Mouse (Mus musculus): Measurements from ENCODE around the gene Gm49358.

The Gm49358 gene

DNA sequence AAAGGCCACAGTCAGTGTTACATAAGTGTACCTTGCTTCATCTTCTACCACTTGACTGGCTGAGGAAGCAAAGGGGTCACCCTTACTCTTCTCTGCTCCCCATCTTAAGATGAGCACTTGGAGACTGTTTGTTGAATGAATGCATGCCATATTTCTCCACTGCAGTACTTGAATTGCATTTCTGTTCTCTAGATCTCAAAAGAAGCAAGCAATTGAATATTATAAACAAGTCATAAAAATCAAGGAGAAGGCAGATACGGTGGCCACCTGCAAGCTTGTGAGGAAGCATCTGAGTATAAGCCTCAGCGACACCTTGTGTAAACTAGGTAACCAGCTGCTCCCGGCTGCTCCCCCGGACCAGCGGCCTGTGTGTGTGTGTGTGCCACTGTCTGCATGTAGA lies at the start of gene Gm49358:
Gene Gm49358 (plus strand): TSS at position 301 of the 400 bp plus-strand sequence.
- DNase-seq (ENCODE audit: low spot score), result no peak

DNA sequence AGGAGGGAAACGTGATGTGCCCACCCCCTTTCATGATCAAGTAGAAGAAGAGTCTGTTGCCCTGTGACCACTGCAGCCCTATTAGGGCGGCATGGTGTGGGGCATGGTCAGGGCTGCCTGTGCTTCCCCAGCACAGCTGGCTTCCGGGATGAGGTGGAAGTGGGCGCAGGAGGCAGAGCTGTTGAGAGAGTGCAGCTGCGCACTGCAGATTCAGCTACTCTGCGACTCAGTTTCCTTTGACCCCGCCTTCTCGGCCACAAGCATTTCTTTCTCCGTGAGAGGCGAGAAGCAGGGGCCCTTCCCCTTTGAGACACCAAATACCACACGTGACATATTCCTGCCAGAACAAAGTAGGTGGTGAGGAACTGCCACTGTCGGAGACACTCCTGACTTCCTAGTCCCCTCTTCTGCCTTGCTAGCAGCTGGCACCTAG lies 36.2 kb upstream of the Gm49358 start:
- DNase-seq (ENCODE audit: low spot score), result peak; percentile 73

DNA sequence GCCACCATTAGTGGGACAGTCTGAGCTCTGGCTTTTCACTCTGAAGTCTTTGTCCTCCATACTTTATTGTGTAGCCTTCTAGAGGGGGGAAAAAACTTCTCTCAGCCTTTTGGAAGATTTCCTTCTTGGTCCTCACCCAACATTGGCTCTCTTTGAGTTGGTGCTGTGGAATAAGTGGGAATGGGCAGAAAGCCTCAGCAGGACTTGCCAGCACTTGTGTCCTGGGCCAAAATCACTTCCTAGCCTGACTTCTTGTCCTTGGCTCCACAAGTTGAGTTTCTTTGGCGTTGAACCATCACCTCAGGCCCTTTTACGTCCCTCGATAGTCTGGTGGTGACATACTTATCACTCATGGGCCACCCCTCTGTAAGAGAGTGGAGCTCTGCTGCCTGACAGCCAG lies 35.6 kb upstream of the Gm49358 start:
- no peak for DNase-seq (ENCODE audit: low spot score)

DNA sequence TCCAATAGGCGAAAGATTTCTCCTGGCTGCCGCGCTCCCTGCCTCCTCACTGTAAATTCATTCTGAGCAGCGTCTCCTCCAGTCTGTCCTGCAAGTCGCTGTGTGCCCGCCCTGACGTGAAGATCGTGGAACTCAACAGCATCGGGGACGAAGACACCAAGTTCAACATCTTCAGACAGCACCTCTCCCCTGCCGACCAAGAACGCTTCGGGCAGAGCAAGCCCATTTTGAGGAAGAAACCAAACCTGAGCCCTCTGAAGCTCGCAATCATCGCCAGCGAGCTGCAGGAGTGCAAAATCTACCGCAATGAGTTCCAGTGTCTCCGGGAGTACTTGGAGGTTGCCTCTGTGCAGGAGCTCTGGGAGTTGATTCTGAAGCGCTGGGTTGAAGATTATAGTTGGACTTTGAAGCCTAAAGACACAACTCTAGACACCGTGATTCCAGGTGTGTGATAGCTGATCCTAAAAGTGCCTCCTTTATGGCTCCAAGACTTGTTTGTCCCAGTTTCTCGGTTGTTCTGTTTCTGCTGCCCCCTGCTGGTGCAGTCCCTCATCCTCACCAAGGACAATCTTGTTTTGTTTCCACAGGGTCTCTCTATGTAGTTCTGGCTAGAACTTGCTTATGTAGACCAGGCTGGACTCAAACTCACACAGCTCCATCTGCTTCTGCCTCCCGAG lies 32.8 kb upstream of the Gm49358 start:
- DNase-seq (ENCODE audit: low spot score), result peak; percentile 93

DNA sequence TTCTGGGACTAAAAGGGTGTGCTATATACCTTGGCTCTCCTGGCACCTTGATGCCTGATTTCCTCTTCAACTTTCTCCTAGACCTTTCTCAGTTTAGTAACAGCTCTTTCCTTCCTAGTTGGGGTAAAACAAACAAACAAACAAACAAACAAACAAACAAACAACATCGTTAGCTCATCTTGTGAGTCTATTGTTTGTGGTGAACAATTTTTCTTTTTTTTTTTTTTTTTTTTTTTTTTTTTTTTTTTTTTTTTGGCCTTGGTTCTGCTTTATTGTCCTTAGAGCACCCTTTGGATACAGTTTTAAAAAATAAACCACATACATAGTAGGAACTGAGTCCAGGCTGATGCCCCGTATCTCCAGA lies 32.3 kb upstream of the Gm49358 start:
- no peak for DNase-seq (ENCODE audit: low spot score)

DNA sequence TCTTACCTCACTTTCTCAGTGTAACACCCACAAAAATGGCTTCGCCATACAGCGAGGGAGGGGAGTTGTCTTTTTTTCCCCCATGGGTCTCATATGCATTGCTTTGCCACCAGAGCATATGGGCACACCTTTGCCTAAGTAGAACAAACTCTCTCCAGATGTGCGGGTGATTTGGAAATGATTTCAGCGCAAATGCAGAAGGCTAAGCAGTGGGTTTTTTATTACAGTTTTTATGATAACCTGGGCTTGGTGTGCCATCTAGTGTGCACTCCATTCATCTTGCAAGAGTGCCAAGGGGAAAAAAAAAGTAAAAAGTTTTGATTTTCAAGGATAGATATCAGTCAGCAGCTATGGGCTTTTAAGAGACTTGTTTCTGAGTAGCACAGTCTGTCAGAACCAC lies 28.7 kb upstream of the Gm49358 start:
- no peak for DNase-seq (ENCODE audit: low spot score)

DNA sequence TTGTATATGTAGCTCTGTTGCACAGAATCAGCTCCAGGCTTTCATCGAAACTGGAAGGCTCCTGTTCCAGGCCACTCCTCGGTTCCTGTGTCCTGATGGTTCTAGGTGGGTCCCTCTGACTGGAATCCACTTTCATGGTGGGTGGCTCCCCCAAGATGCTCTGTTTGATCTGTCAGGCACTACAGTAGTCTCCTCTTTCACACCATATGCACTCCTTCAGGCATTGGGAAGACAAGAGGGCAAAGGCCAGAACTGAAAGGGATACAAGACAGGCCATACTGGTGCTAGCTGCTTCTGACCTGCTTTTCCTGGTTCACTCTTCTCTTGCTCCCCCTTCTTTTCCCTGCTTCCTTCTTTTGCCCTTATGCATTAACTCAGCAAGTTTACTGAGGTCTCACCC lies 20.9 kb upstream of the Gm49358 start:
- no peak for DNase-seq (ENCODE audit: low spot score)

DNA sequence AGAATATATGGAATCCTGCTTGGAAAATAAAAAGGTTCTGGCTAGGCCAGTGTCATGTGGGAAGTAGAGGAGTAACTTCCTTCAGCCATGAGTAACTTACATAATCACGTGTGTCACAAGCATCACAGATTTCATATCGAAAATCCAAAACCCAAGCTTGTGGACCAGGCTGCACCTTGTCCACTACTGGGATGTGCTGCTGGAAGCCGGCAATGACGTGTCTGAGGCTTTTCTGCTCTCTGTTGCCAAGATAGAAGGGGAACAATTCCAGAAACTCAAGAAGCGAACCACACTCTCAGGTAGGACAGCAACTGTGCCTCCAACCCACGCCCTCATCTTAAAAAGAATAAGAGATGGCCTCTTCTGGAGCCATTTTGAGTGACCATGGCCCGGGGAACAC lies 19.5 kb upstream of the Gm49358 start:
- DNase-seq (ENCODE audit: low spot score), result no peak

DNA sequence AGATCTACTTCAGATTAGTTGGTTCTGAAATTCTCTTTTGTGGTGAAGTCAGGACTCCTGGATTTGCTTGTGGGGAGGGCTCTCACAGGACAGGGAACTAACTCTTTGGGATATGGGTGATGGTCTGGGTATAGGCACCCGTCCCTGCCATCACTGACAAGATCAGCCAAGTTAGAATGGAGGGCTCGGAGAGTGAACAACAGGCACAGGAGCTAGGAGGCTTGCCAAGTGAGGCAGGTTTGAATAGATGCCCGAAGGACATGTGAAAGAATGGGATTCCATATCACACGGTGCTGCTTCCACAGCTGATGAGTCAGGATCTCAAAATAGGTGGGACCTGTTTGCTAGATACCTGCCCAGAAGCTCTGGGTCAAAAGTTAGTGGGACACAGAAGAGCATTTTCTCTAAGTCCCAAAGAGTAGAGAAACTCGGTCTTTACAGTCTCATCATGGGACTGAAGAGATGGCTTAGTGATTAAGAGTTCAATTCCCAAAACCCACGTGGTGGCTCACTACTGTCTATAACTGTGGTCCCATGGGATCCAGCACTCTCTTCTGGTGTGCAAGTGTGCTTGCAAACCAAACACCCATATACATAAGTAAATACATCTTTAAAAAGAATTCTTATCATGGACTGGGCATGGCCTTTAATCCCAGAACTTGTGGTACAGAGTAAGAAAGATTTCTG lies 7.8 kb upstream of the Gm49358 start:
- no peak for DNase-seq (ENCODE audit: low spot score)

DNA sequence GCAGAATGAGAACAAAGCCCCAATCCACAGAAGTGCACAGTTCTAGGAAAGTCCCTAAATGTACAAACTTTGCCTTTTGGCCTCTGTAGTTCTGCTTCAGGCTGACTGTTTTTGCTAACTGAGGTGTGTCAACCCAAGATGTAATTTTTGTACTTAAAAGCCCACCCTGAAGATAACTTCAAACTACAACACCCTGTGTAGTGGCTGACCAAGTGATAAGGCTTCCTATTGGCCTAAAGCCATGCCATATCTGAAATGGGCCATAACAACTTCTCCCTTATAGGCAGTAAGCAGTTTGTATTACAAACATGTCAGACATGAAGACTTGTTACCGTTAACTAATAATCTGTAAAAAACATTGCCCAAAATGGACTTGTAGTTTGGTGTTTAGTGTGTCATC lies 6.0 kb upstream of the Gm49358 start:
- no peak for DNase-seq (ENCODE audit: low spot score)

DNA sequence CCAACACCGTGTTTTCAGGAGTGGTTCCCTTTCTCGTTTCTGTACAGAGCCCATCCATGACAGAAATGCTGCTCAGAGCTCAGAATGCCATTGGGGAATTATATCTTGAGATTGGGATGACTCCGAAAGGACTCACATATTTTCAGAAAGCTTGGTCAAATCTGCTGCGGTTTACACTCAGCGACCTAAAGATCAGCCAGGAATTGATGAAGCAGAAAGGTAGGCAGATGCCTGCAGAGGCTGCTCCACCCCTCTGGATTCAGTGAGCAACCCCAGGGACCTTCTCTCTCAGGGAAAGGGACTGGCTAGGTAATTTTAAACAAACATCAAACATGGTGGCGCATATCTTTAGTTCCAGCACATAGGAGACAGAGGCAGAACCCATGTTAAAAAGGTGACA lies 5.6 kb upstream of the Gm49358 start:
- DNase-seq (ENCODE audit: low spot score), result no peak

DNA sequence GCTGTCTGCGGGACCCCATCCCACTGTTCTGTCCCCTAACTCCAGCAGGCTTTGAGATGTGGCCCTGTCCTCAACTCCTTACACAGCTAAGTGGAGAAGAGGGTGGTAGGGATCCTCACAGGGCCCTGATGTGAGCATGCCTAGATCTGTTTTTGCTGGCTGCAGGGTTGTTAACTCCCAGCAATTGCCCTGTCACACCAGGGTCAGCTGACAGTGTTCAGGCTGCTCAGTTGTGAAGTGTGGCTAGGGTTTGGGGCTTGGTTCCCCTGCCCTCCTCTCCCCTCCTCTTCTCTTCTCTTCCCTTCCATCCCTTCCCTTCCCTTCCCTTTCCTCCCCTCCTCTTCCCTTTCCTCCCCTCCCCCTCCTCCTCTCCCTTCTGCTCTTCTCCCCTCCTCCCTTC lies 2.5 kb upstream of the Gm49358 start:
- no peak for DNase-seq (ENCODE audit: low spot score)

DNA sequence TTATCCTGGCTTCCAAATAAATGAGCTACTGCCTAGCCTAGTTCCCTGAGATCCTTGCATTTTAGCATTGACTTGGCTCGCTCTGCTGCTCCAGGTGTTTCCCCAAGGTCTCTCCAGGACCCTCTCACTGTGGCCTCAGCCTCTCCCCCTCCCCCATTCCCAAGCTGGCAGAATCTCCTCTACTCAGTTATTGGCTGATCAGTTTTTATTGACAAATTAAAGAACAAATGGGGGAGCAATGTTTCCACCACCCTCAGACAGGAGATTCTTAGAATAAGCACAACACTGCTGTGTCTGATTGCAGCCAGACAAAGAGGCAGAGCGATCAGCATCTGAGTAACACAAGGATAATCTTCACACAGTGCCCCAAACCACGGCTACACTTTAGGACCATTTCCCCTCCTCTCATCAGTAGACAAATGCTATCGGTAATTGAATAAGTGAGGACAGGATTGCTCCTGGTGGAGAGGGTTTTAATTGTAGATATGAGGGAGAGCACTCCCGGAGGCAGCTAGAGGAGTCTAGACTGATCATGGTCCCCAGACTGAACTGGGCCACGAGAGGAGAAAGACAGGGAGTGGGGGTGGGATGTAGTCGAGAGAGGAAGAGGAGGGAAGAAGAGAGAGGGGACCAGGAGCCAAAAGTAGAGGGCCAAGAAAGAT lies 1.9 kb upstream of the Gm49358 start:
- no peak for DNase-seq (ENCODE audit: low spot score)

DNA sequence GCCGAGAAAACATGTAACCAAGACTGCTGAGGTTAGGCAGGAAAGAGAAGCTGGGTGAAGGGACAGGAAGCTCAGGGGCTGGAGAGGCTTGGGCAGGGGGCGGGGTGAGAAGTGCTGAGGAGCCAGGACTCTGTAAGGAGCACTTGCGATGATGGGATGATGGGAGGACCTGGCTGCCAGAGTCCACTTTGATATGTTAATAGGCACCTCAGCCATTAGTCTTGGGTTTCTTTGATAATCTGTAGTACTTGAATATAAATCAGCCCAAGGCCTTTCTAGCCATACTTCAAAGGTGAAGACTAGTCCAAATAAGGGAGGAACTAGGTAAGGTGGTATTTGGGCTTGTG lies 1.4 kb upstream of the Gm49358 start:
- no peak for DNase-seq (ENCODE audit: low spot score)

DNA sequence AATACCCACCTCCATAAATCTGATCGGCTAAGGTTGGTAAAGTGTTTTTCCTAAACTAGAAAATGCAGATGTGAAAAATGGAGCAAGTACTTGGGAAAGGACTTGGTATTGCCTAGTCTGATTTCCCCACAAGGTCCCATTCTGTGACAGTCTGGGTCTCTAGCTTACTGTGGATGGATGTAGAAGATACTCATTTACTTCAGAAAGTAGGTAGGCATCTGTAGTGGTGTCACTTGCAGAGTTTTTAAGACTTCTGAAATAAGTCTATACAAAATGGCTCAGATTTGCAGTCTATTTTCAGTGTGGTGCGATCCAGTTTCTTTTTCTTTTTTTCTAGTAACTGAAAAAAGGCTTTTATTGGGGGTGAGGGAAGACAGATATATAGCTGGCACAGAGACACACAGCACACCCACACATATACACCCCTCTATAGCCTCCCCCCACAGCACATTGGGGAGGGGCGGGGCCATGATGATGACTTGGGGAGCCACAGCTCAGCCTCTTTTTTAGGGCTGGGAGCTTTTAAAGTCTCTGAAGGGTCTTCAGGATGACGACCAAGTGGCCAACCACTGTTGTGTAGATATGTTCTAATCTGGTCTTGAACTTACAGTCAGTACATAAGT lies 1.7 kb downstream of the Gm49358 start:
- no peak for DNase-seq (ENCODE audit: low spot score)

DNA sequence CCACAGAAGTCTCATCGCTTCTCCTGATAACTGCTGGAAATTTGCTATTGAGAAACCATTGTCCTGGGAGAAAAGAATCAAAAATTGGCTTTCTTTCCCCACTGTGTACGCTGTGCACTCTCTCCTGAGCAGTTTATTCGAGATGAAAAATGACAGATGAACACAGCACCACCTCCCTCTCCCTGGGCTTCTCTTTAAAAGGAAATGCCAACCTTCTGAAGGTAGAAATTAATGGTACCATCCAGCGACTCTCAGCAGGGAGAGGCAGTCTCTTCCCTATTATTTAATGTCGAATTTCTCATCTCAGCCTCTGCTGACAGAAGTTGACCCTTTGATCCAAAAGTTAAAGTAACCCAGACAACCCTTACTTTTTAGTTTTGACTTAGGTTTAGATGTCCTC lies 5.4 kb downstream of the Gm49358 start:
- no peak for DNase-seq (ENCODE audit: low spot score)

DNA sequence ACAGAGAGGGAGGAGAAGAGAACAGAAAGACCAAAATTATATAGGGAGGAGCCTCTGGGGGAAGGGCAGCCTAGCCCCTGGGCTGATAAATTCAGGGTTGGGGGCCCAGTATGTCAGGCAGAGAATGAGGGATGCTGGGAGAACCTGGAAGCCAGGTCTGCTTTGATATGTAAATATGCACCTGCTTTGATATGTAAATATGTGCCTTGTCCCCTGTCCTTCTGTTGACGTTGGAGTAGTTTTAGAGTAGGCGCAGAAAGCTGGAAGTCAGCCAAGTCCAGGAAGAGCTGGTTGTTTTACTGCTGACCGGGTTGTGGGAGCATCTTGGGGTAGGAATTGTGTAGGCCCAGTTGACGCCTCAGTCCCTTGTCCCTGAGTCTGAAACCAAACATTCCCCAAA lies 6.0 kb downstream of the Gm49358 start:
- DNase-seq (ENCODE audit: low spot score), result no peak

DNA sequence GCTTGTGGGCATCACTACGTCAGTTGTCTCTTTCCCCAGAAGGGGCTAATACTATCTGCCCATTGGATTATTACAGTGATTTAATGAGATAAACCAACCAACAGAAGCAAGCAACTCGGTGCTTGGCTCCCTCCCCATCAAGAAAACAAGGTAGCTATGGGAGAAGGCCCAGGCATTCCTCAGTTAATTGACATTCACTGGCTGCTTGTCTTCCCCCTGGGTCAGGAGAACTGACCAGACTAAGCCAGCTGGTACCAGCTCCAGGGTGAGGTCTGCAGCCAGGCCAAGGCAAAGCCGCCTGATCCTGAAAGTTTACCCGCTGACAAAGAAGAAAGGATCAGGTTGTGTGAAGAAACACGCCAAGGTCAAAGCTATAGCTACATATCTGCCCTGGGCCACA lies 7.9 kb downstream of the Gm49358 start:
- no peak for DNase-seq (ENCODE audit: low spot score)

DNA sequence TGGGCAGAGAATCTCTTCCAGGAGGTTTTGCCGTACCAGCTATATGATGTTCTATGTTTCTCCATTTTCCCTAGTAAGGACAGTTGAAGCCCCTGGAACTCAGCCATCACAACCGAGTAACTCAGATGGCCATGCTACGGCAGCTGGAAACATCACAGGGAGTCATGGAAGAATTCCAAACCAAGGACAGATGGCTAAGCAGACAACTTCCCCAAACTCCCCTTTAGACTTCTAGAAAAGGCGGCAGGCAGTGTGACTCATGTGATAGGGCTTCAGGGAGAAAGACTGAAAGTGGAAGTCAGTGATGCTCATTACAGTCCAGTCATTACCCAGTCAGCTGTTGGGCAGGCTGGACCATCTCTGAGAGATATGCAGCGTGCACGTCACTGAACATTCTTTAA lies 8.5 kb downstream of the Gm49358 start:
- no peak for DNase-seq (ENCODE audit: low spot score)

DNA sequence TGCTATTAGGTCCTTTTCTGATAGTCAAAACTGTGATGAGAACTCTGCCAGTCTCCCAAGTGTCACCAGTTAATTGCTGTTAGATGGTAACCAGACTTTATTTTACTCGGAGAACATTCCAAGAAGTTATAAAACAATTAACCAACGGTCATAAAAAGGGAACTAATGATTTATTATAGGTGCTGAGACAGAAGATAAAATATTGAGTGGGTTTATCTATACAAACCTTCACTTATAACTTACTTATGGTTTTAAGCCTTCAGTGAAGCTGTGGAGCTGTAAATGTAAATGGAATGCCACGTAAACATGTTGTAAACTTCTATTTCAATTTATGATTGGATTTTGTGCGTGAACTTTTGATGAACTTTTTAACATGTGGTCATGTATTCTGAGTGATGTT lies 9.6 kb downstream of the Gm49358 start:
- DNase-seq (ENCODE audit: low spot score), result no peak

DNA sequence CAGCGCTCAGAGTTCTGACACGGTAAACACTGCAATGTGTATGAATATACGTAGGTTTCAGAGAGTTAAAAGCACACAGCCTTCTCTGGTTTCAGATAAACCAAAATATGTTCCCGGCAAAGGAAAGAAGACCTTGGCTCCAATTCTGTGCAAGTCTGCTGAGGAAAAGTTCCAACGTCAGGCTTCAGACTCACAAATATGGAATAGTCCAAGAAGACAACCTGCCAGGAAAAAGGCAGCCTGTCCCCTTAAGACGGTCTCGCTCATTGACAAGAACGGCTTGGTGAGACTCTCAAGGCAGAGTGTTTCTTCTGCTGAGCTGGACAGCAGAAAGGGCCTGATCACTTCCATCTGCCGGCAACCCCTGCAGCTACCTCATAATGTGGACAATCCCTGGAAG lies 12.5 kb downstream of the Gm49358 start:
- peak; percentile 49 for DNase-seq (ENCODE audit: low spot score)

DNA sequence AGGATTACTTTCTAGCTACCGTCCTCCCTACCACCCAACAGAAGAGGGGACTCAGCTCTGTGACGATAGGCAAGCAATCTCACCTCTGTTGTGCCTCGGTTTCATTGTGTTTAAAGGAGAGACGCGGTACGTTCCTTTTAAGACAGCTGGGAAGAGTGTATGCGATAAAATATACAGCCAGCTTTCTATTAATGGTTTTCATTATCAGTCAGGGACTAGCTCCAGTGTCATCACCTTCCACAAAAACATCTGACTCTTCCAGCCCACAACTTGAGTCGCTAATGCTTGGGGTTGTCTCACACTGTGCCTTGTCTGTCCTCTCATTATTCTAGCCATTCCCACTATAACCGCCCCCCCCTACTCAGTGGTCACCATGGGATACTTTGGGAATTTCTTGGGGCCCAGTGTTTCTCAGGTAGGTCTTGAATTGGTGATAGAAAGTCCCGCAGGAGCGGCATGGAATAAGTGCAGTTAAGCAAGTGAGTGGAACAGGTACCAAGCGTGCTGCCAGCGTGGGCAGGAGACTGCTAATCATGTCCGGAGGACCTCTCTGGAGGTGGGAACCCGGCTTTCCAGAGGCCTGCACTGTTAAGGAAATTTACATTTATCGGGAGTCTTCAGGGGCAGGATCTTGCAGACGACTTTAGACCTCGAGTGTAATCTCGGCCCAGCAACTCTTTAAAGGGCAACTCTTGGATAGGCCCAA lies 14.0 kb downstream of the Gm49358 start:
- no peak for DNase-seq (ENCODE audit: low spot score)
